Mouse (Mus musculus) heart, postnatal 4 days (tissue): ENCODE results near the gene Pradc1. TPM values are rescaled to one million over a fixed set of nuclear protein-coding genes. Genes with fewer than 3 reads are reported as not detected.

ENCODE experiments used
- total RNA-seq, 2 experiments: library from RNA; stranded (reverse); gene quantifications; 2 replicates each; pipeline ENCODE4 v1.2.3; 2021

Gene Pradc1
- total RNA-seq, 2 experiments from 2014 or later = 25.7 to 29.2 TPM

Other genes starting within 250 kb of the Pradc1 start
- 1 to 10 TPM; 3.0 to 3.6 TPM for gene Sfxn5, start 118.5 kb downstream of the Pradc1 start, total RNA-seq
- 10 to 100 TPM; 74.7 to 79.8 TPM for gene Rab11fip5, start 77.3 kb downstream of the Pradc1 start, total RNA-seq
- gene Noto, start 28.1 kb downstream of the Pradc1 start, total RNA-seq = not detected
- gene Smyd5, start 20.0 kb downstream of the Pradc1 start, total RNA-seq = 10 to 100 TPM; 17.1 to 19.6 TPM
- 100 to 1,000 TPM; 189 to 197 TPM for gene Cct7, start 456 bp downstream of the Pradc1 start, total RNA-seq
- gene Fbxo41, start 51.0 kb upstream of the Pradc1 start, total RNA-seq = not detected
- not detected for gene Egr4, start 61.6 kb upstream of the Pradc1 start, total RNA-seq
- gene Alms1, start 135.6 kb upstream of the Pradc1 start, total RNA-seq = 1 to 10 TPM; 5.8 to 6.5 TPM